Mouse (Mus musculus): ENCODE data around the gene Hc.

The Hc gene

GRCm38 (mm10) chr2:35058325-35058724 lies 2.9 kb downstream of the Hc start:
- DNase-seq (ENCODE audit: low read depth, low spot score), result no peak

GRCm38 (mm10) chr2:35057243-35057642 lies 4.0 kb downstream of the Hc start:
- no peak for DNase-seq (ENCODE audit: low read depth, low spot score)

- peak; percentile 54 for DNase-seq (ENCODE audit: low read depth, low spot score)
These were observed 12.4 kb downstream of the Hc start for GRCm38 (mm10) chr2:35048851-35049250.

- DNase-seq (ENCODE audit: low read depth, low spot score), result peak; percentile 66
These were observed 16.3 kb downstream of the Hc start for GRCm38 (mm10) chr2:35044956-35045355.

GRCm38 (mm10) chr2:35038580-35039375 lies 22.5 kb downstream of the Hc start:
- DNase-seq (ENCODE audit: low read depth, low spot score), result no peak

- no peak for DNase-seq (ENCODE audit: low read depth, low spot score)
These were observed 36.5 kb downstream of the Hc start for GRCm38 (mm10) chr2:35024646-35025154.

- DNase-seq (ENCODE audit: low read depth, low spot score), result no peak
These were observed 39.4 kb downstream of the Hc start for GRCm38 (mm10) chr2:35021806-35022205.

GRCm38 (mm10) chr2:35015861-35016260 lies 45.4 kb downstream of the Hc start:
- DNase-seq (ENCODE audit: low read depth, low spot score), result no peak

- DNase-seq (ENCODE audit: low read depth, low spot score), result no peak
These were observed 49.6 kb downstream of the Hc start for GRCm38 (mm10) chr2:35011649-35012048.

GRCm38 (mm10) chr2:34998956-34999355 lies 62.3 kb downstream of the Hc start:
- DNase-seq (ENCODE audit: low read depth, low spot score), result peak; percentile 72

- DNase-seq (ENCODE audit: low read depth, low spot score), result no peak
These were observed 64.7 kb downstream of the Hc start for GRCm38 (mm10) chr2:34996506-34996905.

- DNase-seq (ENCODE audit: low read depth, low spot score), result no peak
These were observed 67.4 kb downstream of the Hc start for GRCm38 (mm10) chr2:34993696-34994356.

GRCm38 (mm10) chr2:34992729-34993695 lies 68.2 kb downstream of the Hc start:
- DNase-seq (ENCODE audit: low read depth, low spot score), result peak; percentile 85

GRCm38 (mm10) chr2:34991966-34992365 lies 69.3 kb downstream of the Hc start:
- DNase-seq (ENCODE audit: low read depth, low spot score), result no peak

GRCm38 (mm10) chr2:34989749-34990148 lies 71.5 kb downstream of the Hc start:
- no peak for DNase-seq (ENCODE audit: low read depth, low spot score)

GRCm38 (mm10) chr2:34987595-34987994 lies 73.6 kb downstream of the Hc start:
- DNase-seq (ENCODE audit: low read depth, low spot score), result no peak

GRCm38 (mm10) chr2:34984885-34985284 lies 76.4 kb downstream of the Hc start:
- no peak for DNase-seq (ENCODE audit: low read depth, low spot score)

- DNase-seq (ENCODE audit: low read depth, low spot score), result no peak
These were observed 78.1 kb downstream of the Hc start for GRCm38 (mm10) chr2:34982906-34983698.

- DNase-seq (ENCODE audit: low read depth, low spot score), result peak; percentile 52
These were observed 79.0 kb downstream of the Hc start for GRCm38 (mm10) chr2:34982096-34982724.

GRCm38 (mm10) chr2:34979459-34980011 lies 81.7 kb downstream of the Hc start:
- no peak for DNase-seq (ENCODE audit: low read depth, low spot score)
